Mouse (Mus musculus) embryonic facial prominence, embryonic 14.5 days (tissue): Measurements from ENCODE around the gene Ehbp1. TPM values are rescaled to one million over a fixed set of nuclear protein-coding genes. Genes with fewer than 3 reads are reported as not detected.

Source experiments
- ATAC-seq: fragments of 200-750 bp; cut with Nextera tagmentation; 2 replicates; pipeline ENCODE4 v1.8.0; 2017; ENCODE audit warnings: low read depth, moderate number of reproducible peaks, moderate TSS enrichment
- DNase-seq: peaks from one replicate; pipeline ENCODE4 v3.0.0-alpha.2; 2015; ENCODE audit warnings: low spot score
- H3K27ac ChIP-seq: fragments of 300-500 bp; sonication (generic); replicated peaks from 2 replicates; pipeline ENCODE4 v1.5.1; 2014; ENCODE audit warnings: low read depth, mild to moderate bottlenecking, low read length, moderate library complexity
- H3K27me3 ChIP-seq: fragments of 300-500 bp; sonication (generic); replicated peaks from 2 replicates; pipeline ENCODE4 v1.6.1; 2014; ENCODE audit warnings: low read length; ENCODE audit not compliant: control insufficient read depth, insufficient read depth
- H3K36me3 ChIP-seq: fragments of 300-500 bp; sonication (generic); 2 replicates; pipeline ENCODE4 v1.6.1; 2014; ENCODE audit warnings: low read length, mixed read lengths; ENCODE audit not compliant: control insufficient read depth, insufficient read depth
- H3K4me1 ChIP-seq: fragments of 300-500 bp; sonication (generic); 2 replicates; pipeline ENCODE4 v1.6.1; 2014; ENCODE audit warnings: antibody characterized with exemption, low read length; ENCODE audit not compliant: control insufficient read depth, insufficient read depth
- H3K4me2 ChIP-seq: fragments of 300-500 bp; sonication (generic); 2 replicates; pipeline ENCODE4 v1.6.1; 2014; ENCODE audit warnings: low read depth, mild to moderate bottlenecking, low read length, moderate library complexity, mixed read lengths
- H3K4me3 ChIP-seq: fragments of 300-500 bp; sonication (generic); 2 replicates; pipeline ENCODE4 v1.5.1; 2014; ENCODE audit warnings: low read depth, mild to moderate bottlenecking, low read length
- H3K9ac ChIP-seq: fragments of 300-500 bp; sonication (generic); 2 replicates; pipeline ENCODE4 v1.6.1; 2014; ENCODE audit warnings: low read depth, mild to moderate bottlenecking, low read length, moderate library complexity, mixed read lengths
- H3K9me3 ChIP-seq: fragments of 300-500 bp; sonication (generic); 2 replicates; pipeline ENCODE4 v1.6.1; 2016; ENCODE audit warnings: low read length; ENCODE audit not compliant: control insufficient read depth
- WGBS: fragments of 180-500 bp; shearing (Covaris S2); extraction: QIAGEN DNeasy Blood & Tissue Kit; methylation state at CpG from one replicate; pipeline ENCODE4 v1.1.7; 2014; 5-methylcytosine and 5-hydroxymethylcytosine counted together
- polyA plus RNA-seq: library from polyadenylated mRNA; unstranded; fragments of >200 nt; fragmentation: Nextera tagmentation; extraction: Ambion mirVana; gene quantifications from 2 replicates; pipeline ENCODE4 v1.2.1, GENCODE M21; 2014

Gene Ehbp1
- polyA plus RNA-seq, 1 experiment from 2014 or later = 13.1 TPM

DNA sequence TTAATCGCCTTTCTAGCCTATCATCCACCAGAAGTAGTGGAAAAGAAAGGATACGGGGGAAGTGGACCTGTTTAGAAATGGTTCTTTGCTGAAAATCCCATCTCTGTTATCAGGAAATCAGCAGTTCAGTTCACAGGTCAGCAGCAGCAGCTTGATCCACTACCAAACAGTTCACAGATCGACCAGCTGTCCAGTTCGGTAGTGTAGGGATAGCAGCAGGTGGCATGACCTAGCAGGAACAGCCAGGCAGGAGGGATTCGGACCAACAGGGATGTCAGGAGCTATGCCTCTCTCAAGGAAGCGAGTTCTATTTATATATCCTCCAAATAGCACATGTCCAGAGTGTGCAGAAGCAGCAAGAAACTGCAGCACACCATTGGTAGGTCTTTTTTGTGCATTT is 40.9 kb downstream of the Ehbp1 start:
- no peak overlapping the region for H3K4me2 ChIP-seq
- H3K4me1 ChIP-seq = no peaks in the 10 kb centered on the region
- H3K4me3 ChIP-seq = no peak overlapping the region
- 53% methylated on average over 6 of the region's 6 CpGs for WGBS
- H3K9me3 ChIP-seq = no peaks in the 10 kb centered on the region
- no peaks in the 10 kb centered on the region for H3K36me3 ChIP-seq
- ATAC-seq (no peak), DNase-seq (no peak)
- H3K27me3 ChIP-seq = no peaks in the 10 kb centered on the region
- no peak overlapping the region for H3K27ac ChIP-seq
- H3K9ac ChIP-seq = no peak overlapping the region

DNA sequence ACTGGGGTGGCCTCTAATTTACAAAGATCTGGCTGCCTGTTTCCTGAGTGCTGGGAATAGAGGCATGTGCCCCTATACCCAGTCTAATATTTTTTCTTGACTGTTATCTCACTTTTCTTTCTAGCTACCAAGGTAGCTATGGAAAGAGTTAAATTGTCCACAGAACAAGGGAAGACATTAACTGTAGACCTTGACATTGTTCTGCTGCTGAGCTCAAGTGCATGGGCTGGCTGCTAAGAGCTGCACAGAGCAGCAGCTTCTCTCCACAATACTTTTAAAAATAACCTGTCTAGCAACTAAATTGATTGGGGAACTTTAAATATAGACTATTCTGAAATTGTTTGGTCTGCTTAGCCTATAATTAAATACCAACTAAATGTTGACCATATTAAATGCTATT is 52.9 kb downstream of the Ehbp1 start:
- no peak overlapping the region for H3K4me2 ChIP-seq
- DNase-seq (no peak), ATAC-seq (no peak)
- H3K36me3 ChIP-seq = no peaks in the 10 kb centered on the region
- no peak overlapping the region for H3K27ac ChIP-seq
- H3K9me3 ChIP-seq = no peaks in the 10 kb centered on the region
- no peak overlapping the region for H3K9ac ChIP-seq
- peaks cover 3% of the 10 kb centered on the region; the same call in 1 of the 2 replicates for H3K4me1 ChIP-seq
- H3K4me3 ChIP-seq = no peak overlapping the region
- no peaks in the 10 kb centered on the region for H3K27me3 ChIP-seq

DNA sequence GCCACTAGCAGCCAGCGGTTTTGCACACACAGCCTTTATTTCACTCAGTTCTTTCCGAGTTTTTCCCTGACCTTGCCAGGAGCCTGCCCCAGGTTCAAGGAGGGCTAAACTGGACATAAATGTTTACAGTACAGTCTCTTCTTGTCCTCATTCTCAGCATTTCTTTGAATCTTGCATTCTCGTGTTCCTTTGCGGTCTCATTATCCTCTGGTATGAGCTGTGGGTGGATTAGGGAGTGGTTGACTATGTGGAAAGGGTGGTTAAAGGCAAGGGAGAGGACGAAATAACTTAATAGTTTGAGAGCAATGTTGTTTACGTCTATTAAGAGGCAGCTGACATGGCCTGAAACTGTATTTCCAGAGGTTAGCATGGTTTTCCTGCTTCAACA is 54.6 kb downstream of the Ehbp1 start:
- H3K4me2 ChIP-seq = peak overlapping the region; percentile 70
- H3K9ac ChIP-seq = peak overlapping the region; percentile 71
- H3K4me1 ChIP-seq = peaks cover 6% of the 10 kb centered on the region
- peaks cover 3% of the 10 kb centered on the region; the same call in 1 of the 2 replicates for H3K36me3 ChIP-seq
- ATAC-seq (no peak), DNase-seq (no peak)
- WGBS = 0% methylated on average over 6 of the region's 6 CpGs
- H3K27me3 ChIP-seq = no peaks in the 10 kb centered on the region
- H3K4me3 ChIP-seq = peak overlapping the region; percentile 82
- peak overlapping the region; percentile 92 for H3K27ac ChIP-seq
- H3K9me3 ChIP-seq = no peaks in the 10 kb centered on the region

DNA sequence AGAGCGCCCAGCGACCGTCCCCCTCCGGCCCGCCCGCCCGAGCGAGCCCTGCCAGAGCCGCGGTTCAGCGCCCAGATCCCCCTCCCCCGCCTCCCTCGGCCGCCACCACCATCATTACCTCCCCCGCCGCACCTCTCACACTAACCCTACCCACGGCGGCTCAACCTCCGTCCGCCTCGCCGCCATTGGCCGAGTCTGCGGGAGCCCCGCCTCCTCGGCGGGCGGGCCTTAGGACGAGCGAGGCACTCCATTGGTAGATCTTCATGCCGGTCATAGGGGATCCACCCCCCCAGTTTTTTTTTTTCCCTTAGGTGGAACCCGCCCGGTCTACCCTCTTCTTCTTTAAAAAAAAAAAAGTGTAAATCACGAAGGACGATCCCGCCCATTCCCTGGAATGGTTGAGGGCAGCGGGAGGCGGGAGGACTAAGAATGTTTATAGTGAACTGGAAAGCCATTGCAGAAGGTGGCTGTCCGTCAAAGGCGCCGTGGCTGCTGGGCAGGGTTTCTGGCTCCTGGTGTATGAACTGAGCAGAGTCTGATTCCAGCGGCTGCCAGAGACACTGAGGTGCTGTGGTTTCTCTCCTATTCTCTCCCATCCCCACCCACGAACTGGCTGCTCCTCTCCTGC is 55.1 kb downstream of the Ehbp1 start:
- 0% methylated on average over 25 of the region's 43 CpGs for WGBS
- Histone ChIP-seq H3K36me3 (peaks cover 8% of the 10 kb centered on the region), H3K4me1 (peaks cover 6% of the 10 kb centered on the region), H3K4me2 (peak overlapping the region; percentile 70), H3K9ac (peak overlapping the region; percentile 86), H3K27ac (peak overlapping the region; percentile 92), H3K9me3 (no peaks in the 10 kb centered on the region), H3K4me3 (peak overlapping the region; percentile 82), H3K27me3 (no peaks in the 10 kb centered on the region)
- DNase-seq (peak; percentile 99), ATAC-seq (peak; percentile 100)

DNA sequence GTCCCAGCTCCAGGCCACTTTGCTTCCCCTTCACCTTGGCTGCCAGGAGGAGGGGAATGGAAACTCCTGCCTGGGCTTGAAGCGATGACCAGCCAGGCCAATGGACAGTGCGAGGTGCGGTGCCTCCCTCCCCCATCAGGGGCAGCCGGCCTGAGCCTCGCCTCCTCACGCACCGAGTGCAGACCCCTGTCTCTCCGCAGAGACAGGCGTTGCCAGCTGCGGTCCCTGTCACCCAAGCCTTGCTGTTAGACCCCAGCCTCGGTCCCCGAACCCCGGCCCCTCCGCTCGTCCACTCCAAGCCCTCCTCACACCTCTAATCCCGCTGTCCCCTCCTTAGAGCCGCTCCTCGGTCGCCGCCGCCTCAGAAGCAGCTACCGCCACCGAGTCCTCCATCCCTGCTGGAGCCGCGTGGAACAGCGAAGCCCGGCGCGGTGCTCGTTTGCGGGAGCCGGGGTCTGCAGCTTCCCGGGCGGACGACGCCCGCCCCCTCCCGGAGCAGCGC is 55.7 kb downstream of the Ehbp1 start:
- H3K4me2 ChIP-seq = peak overlapping the region; percentile 68
- peaks cover 6% of the 10 kb centered on the region for H3K4me1 ChIP-seq
- no peaks in the 10 kb centered on the region for H3K9me3 ChIP-seq
- H3K4me3 ChIP-seq = peak overlapping the region; percentile 82
- H3K27me3 ChIP-seq = no peaks in the 10 kb centered on the region
- peak overlapping the region; percentile 84 for H3K27ac ChIP-seq
- H3K9ac ChIP-seq = peak overlapping the region; percentile 86
- DNase-seq (peak; percentile 53), ATAC-seq (peak; percentile 66)
- 3% methylated on average over 22 of the region's 39 CpGs for WGBS
- peaks cover 13% of the 10 kb centered on the region for H3K36me3 ChIP-seq

DNA sequence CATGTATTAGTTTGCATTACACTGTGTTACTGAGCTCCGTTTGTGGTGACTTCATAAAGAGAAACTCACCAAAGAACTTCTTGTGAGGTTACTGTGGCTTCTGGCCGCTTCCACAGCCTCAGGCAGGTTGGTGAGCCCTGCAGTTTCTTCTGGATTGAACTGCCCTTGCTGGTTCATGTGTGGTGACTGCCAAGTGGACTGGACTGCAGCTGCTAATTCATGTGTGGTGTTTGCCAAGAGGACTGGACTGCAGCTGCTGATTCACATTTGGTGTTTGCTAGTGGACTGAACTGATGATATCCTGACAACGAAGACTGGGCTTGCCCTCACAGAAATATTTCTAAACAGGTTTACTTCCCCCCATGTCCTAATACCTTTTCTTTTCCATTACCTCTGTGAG is 65.4 kb downstream of the Ehbp1 start:
- Histone ChIP-seq H3K9ac (no peak overlapping the region), H3K27ac (no peak overlapping the region), H3K36me3 (peaks cover 25% of the 10 kb centered on the region), H3K4me3 (no peak overlapping the region), H3K4me2 (no peak overlapping the region), H3K4me1 (no peaks in the 10 kb centered on the region), H3K27me3 (no peaks in the 10 kb centered on the region), H3K9me3 (peaks cover 7% of the 10 kb centered on the region; the same call in 1 of the 2 replicates)
- no peak for ATAC-seq
- WGBS = 94% methylated on average over 3 of the region's 3 CpGs
- no peak for DNase-seq

DNA sequence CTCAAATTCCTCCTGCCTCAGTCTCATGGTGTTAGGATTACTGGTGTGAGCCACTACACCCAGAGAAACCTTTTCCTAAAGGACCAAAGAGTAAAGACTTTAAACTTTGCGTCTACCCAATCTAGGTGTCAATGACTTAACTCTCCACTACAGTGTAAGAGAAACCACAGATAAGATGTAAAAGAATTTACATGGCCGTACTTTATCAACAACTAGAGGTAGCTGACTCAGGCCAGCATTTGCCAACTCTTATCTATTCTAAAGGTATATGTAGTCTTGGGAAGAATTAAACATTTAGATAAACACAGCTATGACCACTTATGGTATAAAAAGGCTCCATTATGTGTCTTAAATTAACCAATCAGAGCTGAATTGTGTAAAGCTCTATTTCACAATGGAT is 67.9 kb downstream of the Ehbp1 start:
- peaks cover 7% of the 10 kb centered on the region; the same call in 1 of the 2 replicates for H3K9me3 ChIP-seq
- H3K36me3 ChIP-seq = peaks cover 15% of the 10 kb centered on the region
- no peaks in the 10 kb centered on the region for H3K27me3 ChIP-seq
- DNase-seq = no peak
- no peak overlapping the region for H3K4me2 ChIP-seq
- no peak overlapping the region for H3K27ac ChIP-seq
- H3K4me1 ChIP-seq = no peaks in the 10 kb centered on the region
- ATAC-seq = no peak
- no peak overlapping the region for H3K9ac ChIP-seq
- H3K4me3 ChIP-seq = no peak overlapping the region
- 87% methylated on average over 2 of the region's 2 CpGs for whole genome bisulfite sequencing

DNA sequence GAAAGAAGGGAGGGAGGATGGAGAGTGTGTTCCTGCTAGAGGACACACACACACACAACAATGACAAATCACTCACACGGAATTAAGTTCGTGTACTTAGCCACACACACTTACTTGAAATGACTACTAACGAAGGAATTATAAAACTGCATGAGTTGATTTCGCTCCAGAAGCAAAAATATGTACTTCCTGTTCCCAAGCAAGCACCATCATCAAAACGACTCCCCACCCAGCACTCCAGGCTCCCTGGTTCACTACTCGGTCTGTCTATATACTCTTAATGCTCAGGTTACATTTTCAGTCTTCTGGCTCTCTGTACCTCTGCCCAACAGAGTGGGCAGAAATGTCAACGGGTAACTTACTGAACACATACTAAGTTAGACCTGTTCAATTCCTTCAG is 68.7 kb downstream of the Ehbp1 start:
- Histone ChIP-seq H3K36me3 (peaks cover 15% of the 10 kb centered on the region), H3K9ac (no peak overlapping the region), H3K27ac (no peak overlapping the region), H3K4me2 (no peak overlapping the region), H3K4me3 (no peak overlapping the region), H3K27me3 (no peaks in the 10 kb centered on the region), H3K9me3 (peaks cover 7% of the 10 kb centered on the region; the same call in 1 of the 2 replicates), H3K4me1 (no peaks in the 10 kb centered on the region)
- ATAC-seq = no peak
- DNase-seq = no peak
- WGBS = 84% methylated on average over 7 of the region's 7 CpGs

DNA sequence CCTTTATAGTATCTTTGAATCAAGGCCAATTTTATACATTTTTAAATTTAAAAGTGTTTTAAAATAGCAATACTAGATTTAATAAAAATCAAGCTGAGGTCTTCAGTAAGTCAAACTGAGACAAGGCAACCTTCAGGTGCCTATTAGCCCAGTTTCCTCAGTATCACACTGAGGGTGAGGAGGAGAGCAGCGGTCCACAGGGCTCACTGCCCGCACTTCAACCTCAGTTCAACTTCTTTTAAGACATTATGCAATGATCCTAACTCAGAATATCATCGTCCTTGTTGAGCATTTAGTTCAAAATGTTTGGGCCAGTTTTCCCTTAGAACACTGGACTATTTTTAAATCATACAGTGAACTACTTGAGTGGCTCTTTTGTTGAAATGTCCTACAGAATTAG is 70.2 kb downstream of the Ehbp1 start:
- ATAC-seq = no peak
- H3K9ac ChIP-seq = no peak overlapping the region
- 89% methylated on average over 3 of the region's 3 CpGs for WGBS

More for the DNA sequence above, 70.2 kb downstream of the Ehbp1 start:
- Histone ChIP-seq H3K27ac (no peak overlapping the region), H3K36me3 (peaks cover 12% of the 10 kb centered on the region), H3K4me1 (no peaks in the 10 kb centered on the region), H3K27me3 (no peaks in the 10 kb centered on the region), H3K4me2 (no peak overlapping the region), H3K9me3 (peaks cover 5% of the 10 kb centered on the region; the same call in 1 of the 2 replicates), H3K4me3 (no peak overlapping the region)
- no peak for DNase-seq
